Mouse (Mus musculus): ENCODE results near the gene Rps6ka4.

The Rps6ka4 gene

DNA sequence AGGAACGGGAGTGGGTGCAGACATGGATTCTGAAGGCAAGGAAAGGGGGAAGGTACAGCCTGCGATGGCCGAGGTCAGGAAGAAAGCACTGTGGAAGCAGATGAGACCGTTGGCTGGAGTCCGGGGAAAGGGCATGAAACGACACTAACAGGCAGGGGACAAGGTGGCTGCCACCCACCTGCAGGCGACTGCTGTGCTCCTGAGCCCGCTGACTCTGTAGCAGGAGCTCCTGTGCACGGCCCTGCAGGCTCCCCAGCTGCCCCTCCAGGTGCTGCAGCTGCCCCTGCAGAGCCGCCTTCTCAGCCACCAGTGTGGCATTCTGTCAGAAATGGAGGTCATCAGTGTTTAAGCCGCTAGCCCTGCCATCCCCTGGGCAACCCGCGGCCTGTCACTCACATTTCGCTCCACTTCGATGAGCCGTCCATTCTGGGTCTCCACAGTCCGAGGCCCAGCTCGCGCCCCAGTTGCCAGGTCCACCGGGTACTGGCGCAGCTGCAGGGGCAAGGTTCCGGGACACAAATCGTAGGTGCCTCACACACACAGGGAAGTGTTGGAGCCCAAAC is 9.2 kb upstream of the Rps6ka4 start:
- no peak for DNase-seq

DNA sequence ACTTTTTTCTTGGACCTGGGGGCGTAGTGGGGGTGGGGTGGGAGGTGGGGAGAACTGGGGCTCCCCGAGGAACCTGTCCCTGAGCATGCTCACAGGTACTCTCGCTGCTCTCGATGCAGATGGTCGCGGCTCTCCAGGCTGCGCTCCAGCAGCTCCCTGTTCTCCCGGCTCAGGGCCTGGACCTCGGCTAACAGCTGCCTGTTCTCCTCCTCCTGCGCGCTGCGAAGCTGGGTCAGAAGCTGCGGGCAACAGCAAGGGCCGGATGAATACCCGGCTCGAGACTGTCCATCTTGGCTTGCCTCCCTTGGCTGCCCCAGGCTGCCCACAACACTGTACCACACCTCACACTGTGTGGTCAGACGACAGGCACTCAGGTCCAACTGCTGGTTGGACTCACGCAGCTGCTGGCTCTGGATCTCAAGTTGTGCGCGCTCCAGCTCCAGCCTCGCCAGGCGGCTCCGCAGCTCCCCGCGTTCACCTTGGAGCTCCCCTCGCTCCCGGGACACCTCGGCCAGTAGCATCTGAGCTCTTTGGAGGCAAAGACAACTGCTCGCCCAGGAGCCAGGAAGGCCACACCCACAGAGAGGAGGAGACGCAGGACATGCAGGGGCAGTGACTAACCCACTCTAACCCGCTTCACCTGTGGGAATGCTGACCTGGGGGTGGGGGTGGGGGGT is 7.5 kb upstream of the Rps6ka4 start:
- DNase-seq: no peak

DNA sequence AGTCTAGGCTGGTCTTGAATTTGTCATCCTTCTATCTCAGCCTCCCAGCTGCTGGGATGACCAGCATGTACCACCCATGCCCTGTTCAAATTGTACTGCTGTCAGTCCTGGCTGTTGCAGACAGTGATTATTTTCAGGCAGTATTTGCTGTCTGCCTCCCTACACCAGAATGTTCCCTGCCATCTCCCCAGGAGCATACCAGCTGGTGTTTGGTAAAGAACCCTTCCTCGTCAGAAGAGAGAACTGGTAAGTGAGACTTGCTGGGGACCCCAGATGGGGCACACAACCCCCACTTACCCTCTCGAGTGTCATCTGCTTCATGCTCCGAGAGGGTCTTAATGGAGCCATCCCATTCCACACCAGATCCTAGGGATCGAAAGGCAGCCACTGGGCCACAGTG is 5.6 kb upstream of the Rps6ka4 start:
- DNase-seq: no peak

DNA sequence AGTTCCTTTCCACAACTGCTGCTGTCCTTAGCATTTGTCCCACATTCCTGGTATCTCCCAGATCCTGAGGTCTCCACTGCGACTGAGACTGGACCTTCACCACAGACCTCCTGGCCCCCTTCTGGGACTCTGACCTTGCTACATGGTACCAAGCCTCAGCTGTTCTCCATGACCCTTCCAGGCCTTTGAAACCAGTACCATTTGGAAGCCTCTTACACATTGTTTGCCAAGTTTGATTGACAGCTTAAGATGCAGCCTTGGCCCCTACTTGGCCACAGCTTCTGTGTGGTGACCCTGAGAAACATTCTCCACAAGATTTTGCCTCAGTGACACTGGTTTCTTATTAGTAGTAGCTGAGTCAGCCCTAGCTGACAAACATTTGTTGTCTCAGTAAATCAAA is 1.9 kb upstream of the Rps6ka4 start:
- no peak for DNase-seq

DNA sequence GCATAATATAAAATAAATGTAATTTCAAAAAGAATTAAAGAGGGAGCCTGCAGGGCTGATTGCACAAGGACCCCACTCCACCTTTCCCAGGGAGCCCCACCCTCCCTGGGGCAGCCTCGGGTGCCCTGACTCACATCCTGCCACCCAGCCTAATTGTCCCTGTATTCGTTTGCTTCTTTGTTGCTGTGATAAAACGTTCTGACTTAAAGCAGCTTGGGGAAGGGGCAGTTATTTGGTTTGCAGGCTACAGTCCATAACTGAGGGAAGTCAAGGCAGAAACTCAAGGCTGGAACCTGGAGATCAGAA is 809 bp upstream of the Rps6ka4 start:
- no peak for DNase-seq

DNA sequence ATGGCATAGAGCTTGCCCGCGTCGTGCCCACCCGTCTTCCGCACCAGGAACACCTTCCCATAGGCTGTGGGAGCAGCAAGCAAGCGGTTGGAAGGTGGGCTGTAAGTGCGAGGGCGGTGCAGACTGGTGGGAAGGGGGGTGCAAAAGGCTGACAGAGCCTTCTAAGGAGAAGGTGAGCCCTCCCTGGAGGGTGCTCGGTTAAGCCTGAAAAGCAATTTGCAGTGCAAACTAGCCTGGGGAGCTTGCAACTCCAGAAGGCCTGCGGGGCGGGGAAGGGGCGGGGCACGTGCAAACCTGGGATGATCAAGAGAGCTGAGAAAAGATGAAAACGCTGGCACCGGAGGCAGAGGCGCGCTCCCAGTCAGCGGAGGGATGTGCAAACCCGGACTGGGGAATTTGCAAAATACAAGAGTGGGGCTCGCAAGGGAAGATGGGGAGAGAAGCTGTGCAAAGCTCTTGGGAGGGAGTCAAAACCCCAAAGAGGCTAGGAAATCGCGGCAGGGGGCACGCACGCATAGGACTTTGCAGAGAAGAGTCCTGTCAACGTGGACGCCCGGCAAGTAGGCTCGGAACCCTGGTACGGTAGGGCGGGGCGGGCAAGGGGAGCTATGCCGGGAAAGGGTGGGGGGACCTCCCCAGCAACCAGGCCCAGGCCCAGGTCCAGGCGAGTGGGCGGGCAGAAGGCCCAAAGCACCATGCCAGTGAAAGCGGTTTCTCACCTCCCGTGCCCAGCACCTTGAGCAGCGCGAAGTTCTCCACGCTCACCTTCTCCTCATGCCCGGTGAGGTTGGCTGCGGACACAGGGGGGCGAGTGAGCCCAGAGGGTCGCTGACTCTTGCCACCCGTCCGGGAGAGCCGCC is 591 bp downstream of the Rps6ka4 start:
- peak; percentile 27 for DNase-seq

DNA sequence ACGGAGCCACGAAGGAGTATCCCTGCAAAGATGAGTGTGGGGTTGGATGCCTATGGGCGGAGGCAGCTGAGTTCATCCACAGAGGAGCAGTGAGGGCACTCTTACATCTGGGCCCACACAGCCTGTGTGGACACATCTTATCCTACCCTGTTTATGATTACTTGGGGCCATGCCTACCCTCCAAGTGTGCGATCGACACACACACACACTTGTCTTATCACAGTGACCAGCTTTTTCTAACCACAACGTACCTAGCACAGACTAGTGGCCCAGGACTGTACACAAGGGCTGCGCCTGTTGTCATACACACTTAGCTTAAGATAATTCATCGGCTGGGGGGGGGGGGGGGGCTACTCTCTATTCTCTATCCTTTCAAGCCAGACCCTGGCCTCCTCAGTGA is 8.1 kb downstream of the Rps6ka4 start:
- no peak for DNase-seq

DNA sequence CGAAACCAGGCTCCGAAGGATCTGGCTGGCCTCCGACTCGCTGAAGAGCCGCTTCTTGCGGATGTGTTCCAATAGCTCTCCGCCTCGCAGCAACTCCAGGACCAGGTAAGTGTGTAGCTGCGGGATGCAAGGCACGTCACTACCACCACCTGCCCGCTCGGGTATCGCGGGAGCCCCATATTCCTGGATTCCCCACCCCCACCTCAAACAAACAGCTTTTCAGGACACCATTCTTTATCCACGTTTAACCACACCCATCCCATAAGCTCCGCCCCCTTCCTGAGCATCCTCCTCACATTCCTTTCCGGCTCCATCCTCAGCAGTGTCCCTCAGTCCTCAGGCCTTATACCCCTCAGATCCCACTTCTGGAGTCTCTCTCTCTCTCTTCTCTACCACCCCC is 9.1 kb downstream of the Rps6ka4 start:
- DNase-seq: no peak

DNA sequence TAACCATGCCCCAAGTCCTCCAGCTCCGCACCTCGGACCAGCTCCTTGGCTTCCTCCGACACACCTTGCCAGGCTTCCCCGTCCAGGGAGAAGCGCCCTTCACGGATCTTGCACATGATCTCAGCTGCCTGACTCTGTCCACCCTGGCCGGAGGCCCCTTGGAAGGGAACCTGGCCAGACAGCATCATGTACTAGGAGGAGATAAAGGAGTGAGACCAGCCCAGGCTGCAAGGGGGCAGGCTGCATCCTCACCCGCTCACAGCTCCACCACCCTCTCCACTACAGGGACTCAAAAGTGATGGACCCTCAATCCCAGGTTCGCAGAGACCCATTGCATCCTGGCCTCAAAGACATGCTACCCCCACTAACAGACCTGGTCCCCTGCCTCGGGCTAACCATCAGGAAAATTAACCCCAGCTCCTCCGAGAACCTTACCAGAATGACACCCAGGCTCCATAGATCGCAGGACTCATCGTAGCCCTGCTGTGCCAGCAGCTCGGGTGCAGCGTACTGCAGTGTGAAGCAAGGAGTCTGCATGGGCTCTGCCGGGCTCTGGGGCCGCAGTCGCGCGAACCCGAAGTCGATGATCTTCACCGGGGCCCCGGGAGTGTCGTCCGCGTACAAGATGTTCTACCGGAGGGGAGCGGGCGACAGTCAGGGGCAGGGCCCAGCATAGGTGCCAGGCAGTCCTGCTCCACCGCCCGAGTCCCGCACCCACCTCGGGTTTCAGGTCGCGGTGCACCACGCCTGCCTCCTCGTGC is 9.7 kb downstream of the Rps6ka4 start:
- no peak for DNase-seq

DNA sequence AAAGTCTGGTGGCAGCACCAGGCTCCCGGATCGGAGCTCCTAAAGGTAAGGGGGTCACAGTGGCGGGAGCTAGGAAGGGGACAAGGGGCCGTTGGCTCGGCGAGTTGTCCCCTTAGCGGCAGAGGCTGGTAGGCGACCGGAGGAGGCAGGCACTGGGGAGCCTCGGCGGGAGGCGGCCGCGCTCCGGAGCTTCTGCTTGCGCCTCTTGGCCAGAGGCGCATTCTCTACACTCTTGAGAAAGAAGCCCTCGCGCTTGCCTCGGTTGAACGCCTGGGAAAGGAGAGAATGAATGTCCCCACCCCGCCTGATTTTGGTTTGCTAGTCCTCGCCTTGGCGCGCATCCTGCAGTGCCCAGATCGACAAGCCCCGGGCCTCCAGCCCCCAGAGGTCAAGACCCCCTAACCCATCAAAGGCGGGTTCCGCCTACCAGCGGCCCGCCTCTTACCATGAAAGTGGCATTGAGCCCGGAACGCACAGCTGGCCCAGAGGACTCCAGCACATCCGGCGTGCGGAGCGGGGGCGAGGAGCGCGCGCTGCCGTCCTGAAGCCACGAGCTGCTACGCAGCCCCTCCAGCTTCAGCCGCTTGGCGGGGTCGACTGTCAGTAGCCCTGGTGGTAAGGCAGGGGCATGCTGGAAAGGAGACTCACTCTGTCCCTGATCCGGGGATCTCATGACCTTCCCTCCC is 10.4 kb downstream of the Rps6ka4 start:
- no peak for DNase-seq

DNA sequence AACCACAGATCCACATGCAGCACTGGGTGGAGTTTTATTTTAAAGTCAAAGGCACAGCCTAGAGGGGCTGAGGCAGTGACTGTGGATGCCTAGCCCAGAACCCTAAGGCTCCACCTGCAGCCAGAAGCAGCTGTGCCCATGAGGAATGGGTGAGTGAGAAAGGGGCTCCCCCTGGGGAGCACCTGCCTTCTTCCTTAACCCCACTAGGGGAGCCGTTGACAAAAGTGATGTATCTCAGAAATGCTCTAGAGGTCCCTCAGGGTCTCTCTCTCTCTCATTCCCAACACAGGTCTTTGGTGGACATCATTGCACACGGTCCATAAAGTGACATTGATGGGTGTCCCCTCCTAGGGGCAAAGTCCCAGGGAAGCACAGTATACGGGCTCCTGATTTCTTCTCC is 11.4 kb downstream of the Rps6ka4 start:
- no peak for DNase-seq

DNA sequence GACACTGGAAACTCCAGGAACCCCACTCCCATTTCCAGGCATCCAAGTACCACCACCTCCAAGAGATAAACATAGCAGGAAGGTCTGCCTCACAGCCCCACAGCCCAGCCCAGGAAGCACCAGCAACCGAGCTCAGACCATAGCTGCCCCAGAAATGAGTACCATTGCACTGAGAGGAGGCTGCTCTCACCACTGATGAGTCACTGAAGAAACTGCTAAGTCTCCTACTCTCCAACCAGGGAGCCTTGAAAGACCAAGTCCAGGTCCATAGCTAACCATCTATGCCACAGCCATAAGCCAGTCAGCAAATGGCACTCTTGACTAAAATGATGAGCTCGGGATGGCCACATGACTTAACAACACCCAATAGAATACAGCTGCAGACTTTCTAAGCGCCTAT is 13.8 kb downstream of the Rps6ka4 start:
- no peak for DNase-seq

DNA sequence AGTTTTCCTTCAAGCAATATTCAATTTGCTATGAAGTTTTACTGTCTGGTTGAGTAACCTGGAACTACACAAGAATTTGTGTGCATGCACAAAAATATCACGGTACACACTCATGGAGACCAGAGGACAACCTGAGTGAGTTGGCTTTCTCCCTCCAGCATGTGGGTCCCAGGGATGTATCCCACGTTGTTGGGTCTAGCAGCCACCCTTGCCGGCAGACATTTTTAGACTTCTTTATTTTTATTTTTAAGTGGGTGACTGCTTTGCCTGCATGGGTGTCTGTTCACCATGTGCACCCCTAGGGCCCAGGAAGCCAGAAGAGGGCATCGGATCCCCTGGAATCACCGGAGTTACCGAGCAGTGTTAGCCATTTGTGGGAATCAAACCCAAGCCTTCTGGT is 15.1 kb downstream of the Rps6ka4 start:
- no peak for DNase-seq

DNA sequence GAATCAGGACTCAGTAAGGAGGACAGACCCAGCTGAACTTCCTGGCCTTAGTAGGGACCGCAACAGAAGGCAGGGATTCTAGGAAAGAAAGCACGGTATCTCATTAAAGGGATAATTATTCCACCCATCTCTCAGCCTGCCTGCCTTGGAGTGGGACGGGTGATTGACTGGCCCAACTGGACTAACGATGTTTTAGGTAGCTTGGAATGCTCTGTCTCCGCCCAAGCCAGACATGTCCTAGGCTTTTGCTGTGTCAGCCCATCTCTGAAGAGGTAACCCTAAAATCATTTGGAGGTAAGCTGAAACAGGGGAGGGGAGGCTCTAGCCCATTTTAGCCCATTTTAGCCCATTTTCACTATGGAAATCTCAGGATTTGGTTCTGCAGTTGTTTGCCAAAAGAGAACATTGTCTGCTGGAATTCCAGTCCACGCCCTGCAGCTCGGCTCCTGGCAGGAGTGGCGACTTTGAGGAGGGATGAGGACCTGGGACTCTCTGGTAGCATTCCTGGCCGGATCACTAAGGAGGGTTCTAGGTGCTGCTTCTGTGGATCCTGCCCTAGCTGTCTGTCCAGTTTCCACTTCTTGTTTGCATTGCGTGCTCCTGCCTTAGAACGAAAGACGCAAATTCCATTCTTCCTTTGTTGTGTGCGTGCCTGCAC is 19.8 kb downstream of the Rps6ka4 start:
- DNase-seq: no peak

DNA sequence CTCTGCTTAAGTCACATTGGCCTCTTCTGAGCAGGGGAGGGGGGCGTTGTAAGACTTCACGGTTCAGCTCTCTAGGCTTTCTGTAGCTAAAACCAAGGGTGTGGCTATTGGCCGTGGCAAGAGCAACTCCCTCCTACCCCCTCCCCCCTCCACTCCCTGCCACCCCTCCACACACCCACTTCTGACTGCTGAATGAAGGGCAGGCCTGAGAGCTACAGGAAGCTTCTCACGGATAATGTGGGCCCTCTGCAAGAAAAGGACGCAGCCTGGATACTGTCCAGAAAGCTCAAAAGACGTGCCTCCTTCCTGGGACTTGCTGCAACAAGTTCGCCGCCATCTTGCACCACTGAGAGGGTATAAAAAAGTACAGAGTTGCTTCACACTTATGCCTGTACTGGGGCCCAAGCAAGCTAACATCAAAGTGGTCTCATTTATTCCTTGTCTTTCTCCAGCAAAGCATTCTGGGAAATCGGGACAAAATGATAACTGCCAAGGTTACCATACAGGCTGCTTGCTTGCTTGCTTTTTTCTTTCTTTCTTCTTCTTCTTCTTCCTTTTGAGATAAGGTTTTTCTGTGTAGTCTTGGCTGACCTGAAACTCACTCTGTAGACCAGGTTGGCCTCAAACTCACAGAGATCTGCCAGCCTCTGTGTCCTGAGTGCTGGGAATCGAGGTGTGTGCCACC is 21.2 kb downstream of the Rps6ka4 start:
- no peak for DNase-seq

DNA sequence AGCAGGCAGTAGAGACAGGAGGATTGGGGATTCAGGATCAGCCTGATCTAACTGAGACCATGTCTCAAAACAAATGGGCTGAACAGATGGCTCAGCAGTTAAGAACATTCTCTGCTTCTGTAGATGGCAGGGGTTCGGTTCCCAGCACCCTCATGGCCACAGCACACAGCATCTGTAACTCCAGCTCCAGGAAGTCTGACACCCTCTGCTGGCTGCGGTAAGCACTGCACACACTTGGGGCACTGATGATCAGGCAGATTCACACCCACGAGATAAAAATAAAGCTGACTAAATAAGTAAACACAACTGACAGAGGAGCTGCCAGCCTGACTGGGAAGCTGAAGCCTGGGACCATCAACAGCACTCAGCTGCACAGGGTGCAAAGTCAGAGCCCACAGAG is 25.5 kb downstream of the Rps6ka4 start:
- DNase-seq: no peak

DNA sequence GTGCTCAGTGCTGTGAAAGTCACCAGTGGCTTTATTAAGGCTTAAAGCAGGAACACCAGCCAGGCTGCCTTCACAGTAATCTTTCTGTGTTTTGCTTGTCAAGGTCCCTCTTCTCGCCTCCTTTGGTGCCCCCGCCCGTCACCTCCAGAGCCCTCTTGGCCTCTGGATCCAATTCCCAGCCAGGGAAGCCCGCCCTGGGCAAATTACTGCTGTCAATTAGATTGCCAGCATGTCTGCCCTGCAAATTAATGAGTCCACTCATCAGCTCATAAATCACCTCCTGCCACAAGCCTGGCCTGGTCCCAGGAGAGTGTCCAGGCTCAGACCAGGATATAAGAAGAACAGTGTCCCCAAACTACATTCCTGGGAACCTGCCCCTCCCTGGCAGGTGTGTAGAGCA is 26.1 kb downstream of the Rps6ka4 start:
- DNase-seq: no peak

All from lung, postnatal 14 days (tissue).